Mouse (Mus musculus): ENCODE results near the gene Irf8.

The Irf8 gene

GRCm38 (mm10) chr8:120724096-120724495 lies 12.1 kb upstream of the Irf8 start:
- peak; percentile 75 to 76 for DNase-seq

DNA sequence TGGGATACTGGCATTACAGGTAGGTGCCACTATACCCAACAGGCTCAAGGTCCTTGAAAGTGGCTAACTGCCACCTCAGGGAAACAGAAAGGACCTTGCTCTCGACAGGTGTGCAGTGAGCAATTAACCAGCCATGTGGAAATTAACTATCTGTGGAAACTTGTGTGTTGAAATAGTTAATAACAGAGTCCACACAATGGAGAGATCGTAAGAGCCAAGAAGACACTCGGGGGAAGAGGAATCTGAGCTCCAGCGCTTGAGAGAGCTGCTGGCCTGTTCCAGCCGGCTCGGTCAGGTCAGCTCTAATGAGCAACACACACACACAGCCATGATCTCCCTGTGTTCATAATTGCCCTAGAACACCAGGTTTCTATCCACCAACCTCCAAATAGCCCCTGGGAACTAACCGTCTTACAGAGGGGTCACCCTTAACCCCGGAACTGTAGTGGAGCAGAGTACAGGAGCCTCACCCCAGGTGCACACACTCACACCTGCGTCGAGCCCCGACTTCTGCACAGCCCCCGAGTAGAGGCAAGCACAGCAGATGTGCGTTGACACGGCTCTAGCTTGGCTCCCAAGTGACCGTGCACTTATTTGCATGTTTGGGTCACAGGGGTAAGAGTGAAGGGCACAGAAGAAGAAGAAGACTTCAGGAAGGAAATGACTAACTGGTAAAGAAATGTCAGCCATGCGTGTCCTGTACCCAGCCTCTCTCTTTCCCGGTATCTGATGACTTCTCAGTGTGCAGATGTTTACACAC lies 11.2 kb upstream of the Irf8 start:
- DNase-seq, result peak; percentile 87 to 88

DNA sequence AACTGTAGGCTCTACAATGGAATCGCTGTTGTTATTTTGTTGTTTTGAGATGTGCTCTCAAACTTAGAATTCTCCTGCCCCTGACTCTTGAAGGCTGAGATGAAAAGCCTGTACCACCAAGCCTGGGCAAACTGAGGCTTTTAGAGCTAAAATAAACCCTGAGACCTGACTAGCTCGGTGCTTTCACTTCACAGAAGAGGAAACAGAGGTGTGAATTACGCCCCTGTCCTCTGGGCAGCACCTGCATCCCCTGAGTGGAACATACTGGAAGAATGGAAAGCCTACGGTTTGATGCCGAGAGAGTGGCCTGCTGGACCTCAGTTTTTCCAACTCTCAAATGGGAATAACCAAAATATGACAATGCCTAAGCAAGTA lies 10.6 kb upstream of the Irf8 start:
- peak in 1 of 2 experiments; percentile 74 for DNase-seq

- no peak for DNase-seq
Measured at GRCm38 (mm10) chr8:120726051-120726450, 10.1 kb upstream of the Irf8 start.

DNA sequence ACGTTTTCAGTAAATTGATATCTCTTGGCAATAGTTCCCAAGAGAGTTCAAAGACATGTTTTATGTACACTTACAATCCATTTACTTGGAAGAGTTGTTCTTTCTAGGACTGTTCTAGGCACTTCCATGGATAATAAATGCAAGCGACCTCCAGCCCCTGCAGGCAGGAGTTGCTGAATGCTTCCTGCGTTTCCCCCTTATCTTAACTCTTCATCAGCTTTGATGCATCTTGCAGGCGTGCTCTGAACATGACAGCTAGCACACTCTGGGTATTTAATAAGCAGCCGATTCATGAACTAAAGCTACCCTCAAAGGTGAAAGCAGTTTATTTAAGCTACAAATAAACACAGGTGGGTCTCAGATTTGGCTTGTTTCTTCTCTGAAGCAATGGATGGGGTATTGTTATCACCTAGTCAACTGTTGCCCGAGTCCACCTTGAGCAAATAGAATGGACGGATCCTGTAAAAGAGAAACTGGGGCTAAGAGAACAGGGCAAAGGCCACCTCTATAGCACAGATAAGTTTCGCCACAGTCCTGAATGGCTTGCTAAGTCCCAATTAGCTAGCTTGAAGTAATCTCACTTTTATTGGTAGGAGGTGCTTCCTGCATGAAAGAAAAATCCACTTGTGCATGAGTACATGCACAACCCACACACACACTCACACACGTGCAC lies 7.5 kb upstream of the Irf8 start:
- DNase-seq, result no peak

GRCm38 (mm10) chr8:120731582-120731981 lies 4.6 kb upstream of the Irf8 start:
- DNase-seq, result no peak

DNA sequence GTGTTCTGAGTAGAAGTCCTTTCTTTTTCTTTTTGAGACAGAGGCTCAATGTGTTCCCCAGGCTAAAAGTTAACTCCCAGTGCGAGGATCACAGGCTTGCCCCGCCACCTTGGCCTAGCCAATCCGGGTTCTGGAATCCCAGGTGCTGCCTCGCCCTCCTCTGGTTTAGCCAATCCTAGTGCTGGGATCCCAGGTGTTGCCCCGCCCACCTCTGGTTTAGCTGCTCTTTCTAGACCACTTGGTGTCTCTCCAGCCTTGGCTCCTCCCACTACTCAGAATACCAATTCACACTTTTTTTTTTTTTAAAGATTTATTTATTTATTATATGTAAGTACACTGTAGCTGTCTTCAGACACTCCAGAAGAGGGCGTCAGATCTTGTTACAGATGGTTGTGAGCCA lies 4.1 kb upstream of the Irf8 start:
- no peak for DNase-seq

DNA sequence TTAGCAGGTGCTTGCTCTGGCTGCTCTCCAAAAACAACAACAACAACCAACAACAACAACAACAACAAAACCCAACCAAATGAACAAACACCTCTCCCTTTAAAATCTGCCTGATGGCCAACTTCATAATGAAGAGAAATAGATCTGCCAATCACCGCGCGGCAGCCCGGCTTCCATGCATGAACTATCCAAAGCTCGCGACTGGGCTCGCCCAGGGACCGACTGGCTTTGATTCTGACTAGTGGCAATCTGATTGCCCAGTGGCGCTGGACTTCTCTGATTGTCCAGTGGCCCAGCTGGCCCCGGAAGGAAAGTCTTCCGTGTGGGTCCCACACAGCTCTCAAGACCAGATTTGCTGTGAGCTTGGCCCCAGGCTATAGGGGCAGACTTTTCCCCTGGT lies 328 bp downstream of the Irf8 start:
- DNase-seq, result no peak

DNA sequence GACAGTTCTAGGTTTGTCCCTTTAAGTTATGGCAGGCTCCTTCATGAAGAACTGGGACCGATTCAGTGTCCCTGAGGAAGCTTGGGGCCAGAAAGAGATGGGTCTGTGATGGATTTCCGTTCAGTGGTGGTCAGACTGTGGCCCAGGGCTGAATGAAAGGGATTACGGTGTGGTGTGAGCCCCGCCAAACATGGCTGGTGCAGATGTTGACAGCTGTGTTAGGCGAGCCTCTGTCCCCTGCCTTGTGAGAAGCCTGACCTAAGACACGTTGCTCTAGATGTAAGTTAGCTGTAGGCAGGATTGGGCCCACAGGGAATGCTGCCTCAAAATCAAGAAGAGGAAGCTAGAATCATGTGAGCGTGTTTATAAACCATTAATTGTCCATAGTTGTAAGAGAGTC lies 1.0 kb downstream of the Irf8 start:
- peak; percentile 46 to 52 for DNase-seq

GRCm38 (mm10) chr8:120738771-120739170 lies 2.6 kb downstream of the Irf8 start:
- no peak for DNase-seq

DNA sequence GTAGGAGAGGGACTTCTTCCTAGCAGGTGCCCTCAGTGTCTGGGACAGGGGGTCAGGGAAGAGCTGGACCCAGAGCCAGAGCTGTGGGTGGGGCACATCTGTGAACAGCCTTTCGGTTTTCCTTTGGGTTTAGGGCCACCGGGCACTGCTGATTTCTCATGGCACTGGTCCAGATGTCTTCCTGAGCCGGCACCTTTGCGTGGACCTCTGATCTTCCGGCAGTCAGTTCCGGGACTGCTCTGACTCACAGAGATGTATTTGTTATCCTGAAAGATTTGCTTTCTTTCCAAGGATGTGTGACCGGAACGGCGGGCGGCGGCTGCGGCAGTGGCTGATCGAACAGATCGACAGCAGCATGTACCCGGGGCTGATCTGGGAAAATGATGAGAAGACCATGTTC lies 3.4 kb downstream of the Irf8 start:
- no peak for DNase-seq

- no peak for DNase-seq
Measured at GRCm38 (mm10) chr8:120740579-120740978, 4.4 kb downstream of the Irf8 start.

DNA sequence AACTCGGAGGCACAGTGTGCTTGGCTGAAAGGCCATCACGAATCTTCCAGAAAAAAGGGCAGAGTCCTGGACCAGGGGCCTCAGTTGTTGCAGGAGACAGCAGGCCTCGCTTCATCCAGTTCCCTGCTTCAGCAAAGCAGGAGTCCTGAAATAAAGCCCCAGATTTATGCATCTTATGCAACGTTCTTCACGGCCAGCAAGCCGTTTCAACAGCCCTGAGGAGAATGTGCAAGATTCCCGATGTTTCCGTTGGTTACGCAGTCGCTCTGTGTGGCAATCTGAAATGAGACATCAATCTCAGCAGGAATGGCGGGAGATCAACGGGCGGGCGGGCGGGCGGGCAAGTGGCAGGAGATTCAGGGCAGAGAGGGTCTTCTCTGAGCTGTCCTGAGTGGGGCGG lies 4.8 kb downstream of the Irf8 start:
- DNase-seq, result no peak

DNA sequence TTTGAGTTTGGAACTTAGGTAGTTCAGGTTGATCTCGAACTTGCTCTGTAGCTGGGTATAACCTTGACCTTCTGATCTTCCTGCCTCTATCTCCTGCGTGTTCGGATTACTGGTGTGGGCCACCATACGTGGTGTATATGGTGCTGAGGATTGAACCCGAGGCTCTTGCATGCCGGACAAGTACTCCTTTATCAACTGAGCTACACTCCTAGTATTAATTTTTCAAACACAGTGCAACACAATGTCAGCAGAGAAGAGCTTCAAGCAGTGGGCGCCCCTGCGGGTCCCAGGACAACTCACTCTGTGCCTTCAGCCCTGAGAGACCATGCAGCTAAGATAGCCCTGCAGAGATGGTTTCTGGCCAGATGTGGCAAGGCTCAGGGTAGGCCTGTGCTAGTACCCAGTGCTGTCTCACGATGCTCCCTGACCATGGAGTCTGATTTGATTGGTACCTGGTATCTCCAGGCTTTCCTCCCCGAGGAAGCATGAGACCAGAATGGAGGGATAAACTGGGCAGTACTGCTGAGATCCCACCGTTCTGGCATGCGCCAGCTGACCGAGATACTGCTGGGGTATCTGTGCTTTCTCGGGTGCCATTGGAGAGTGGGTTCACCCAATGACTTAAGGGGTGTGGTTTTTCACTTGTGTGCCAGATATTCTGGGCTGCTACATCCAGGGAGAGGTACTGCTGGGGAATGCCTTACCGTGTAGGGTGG lies 5.8 kb downstream of the Irf8 start:
- no peak for DNase-seq

DNA sequence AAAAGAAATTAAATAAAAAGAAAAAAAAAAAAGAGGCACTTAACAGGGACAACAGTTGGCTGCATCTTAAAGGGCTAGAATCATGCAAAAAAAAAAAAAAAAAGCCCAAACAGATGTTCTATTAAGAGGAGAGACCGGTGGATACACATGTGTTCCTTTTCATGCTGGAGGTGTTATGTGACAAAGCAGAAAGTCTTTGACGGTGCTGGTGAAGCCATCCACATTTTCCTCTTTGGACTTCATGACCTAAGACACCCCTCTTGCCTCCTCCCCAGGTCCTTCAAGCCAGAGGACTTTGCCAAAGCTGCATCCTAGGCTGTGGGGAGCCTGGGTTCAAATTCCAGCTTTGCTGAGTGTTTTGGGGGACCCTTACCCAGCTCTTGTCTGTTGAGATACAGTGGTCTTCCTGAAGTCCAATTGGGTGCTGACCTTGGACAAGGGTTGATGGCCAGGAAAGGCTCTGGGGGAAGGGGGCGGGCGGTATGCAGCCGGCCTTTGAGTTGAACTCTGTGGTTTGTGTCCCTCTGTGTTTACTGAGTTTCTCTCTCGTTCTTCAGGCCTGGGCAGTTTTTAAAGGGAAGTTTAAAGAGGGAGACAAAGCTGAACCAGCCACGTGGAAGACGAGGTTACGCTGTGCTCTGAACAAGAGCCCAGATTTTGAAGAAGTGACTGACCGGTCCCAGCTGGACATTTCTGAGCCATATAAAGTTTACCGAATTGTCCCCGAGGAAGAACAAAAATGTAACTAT lies 7.2 kb downstream of the Irf8 start:
- DNase-seq, result peak in 1 of 2 experiments; percentile 48

GRCm38 (mm10) chr8:120743898-120744290 lies 7.7 kb downstream of the Irf8 start:
- peak in 1 of 2 experiments; percentile 49 for DNase-seq

- peak in 1 of 2 experiments; percentile 58 for DNase-seq
Measured at GRCm38 (mm10) chr8:120744448-120744847, 8.3 kb downstream of the Irf8 start.

DNA sequence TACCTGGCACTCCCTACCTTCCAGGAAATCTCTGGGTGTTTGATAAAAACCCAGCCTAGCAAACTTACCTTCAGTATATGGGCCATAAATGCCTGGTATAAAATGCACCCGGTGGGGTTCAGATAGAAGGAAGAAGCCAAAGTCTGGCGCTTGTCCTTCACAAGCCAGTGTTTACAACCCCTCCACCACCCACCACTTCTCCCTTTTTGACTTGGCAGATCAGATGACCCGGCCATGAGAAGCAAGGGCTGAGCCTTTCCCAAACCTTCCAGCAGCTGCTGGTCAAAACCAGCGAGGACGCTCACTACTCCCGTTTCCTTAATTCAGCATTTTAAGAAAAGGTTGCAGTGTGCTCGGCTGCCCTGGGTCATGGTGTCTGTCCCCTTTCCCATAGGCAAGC lies 9.1 kb downstream of the Irf8 start:
- DNase-seq, result peak in 1 of 2 experiments; percentile 53

GRCm38 (mm10) chr8:120746007-120746701 lies 10.0 kb downstream of the Irf8 start:
- DNase-seq, result peak; percentile 71 to 74

DNA sequence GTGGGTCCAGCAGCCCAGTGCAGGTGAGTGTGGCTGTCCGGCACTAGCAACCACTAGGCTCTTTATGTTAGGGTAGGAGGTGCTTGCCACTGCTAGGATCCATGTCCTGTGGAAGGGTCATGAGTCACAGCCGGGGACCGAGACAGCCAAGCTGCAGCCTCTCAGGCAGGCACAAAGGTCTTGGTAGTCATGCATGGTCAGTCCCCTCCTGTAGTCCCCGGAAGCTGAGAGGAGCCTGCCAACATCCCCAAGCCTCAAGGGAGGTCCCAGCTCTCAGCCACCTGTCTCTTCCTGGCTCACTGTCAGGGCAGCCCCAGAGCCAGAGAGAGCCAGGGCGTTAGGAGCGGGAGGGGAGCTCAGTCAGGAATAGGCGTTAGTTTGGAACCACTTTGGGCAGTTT lies 11.1 kb downstream of the Irf8 start:
- DNase-seq, result peak in 1 of 2 experiments; percentile 55

DNA sequence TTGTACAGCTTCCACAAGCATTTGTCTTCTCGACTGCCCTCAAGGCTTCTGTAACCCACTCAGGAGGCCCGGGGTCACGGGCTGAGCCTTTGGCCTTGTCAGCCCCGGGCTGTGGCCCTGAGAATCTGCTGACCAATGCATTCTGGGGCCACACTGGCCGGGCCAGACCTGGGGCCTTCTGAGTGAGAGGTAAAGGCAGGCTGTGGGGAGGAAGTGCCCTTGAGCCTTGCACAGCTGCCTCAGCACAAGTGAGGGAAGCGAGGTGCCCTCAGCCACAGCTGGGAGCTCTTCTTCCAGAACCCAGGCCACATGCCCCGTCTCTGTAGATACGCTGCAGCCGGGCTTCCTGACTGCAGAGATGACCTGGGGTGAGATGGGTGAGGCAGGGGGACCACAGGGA lies 14.5 kb downstream of the Irf8 start:
- no peak for DNase-seq

All from B cell, adult 2 months (primary cell).